Mouse (Mus musculus): ENCODE data around the gene Tnks2. TPM values are rescaled to one million over a fixed set of nuclear protein-coding genes. Genes with fewer than 3 reads are reported as not detected.

Tnks2 gene
- polyA plus RNA-seq, 1 experiment, result 60.7 TPM

DNA sequence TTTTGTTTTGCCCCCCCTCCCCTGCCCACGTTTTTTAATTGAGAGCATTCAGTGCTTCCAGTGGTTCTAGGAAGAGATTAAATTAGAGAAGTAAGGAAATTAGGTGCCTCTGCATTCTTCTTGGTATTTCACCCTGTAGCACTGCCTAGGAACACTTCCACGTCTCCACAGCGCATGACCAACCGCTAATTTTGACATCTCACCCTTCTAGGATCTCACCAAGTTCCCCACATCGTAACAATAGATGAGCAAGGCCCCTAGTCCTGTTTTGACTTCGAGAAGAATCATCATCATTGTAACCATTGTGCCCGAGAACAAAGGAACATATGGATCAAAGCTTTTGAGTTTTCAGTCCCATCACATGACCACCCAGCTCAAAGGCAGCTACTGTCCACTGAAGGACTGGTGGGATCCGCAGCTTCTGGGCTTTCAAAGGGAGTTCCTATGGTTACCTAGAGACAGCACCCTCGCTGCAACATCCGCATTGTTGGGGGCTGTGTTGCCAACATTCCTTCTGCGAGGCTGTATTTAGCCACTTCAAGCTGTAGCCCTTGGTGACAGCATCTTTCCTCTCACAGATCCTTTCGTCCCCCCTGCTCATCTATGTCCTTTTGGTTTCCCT lies 76.5 kb downstream of the Tnks2 start:
- peaks cover 2% of the 10 kb centered on the region; the same call in 1 of the 2 replicates for H3K4me1 ChIP-seq (ENCODE audit: control insufficient read depth, insufficient read depth, low read length)
- TF ChIP-seq CTCF (IDR thresholded peaks at IDR 0.05; ENCODE audit: extremely low read depth, insufficient read depth, low read length) (no peak), POLR2A (IDR thresholded peaks at IDR 0.05; ENCODE audit: extremely low read depth, insufficient read depth, low read length) (peak; percentile 50; the same call in 1 of the 2 replicates)
- H3K4me3 ChIP-seq (ENCODE audit: insufficient read depth, low read length), result no peak overlapping the region
- H3K27ac ChIP-seq (ENCODE audit: insufficient read depth, low read length), result no peak overlapping the region

DNA sequence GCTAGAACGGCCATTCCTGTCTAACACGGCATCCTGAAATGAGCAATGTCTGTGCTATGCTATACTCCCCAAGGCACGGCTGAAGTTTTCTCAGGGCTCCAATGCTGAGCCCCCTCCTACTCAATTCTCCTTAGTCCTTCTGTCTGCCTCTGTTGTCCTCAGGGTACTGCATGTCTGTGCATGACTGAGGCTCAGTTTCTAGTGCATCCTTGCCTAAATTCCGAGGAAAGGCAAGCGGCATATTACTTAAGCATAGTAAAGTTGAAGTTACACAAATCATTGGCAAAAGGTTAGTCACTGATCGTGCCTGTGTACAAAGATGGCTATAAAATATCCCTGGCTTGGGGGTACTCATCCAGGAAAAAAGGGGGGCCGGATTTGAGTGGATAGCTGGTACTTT lies 79.0 kb downstream of the Tnks2 start:
- TF ChIP-seq CTCF (IDR thresholded peaks at IDR 0.05; ENCODE audit: extremely low read depth, insufficient read depth, low read length) (no peak), POLR2A (IDR thresholded peaks at IDR 0.05; ENCODE audit: extremely low read depth, insufficient read depth, low read length) (no peak)
- H3K4me1 ChIP-seq (ENCODE audit: control insufficient read depth, insufficient read depth, low read length), result peaks cover 2% of the 10 kb centered on the region; the same call in 1 of the 2 replicates
- no peak overlapping the region for H3K4me3 ChIP-seq (ENCODE audit: insufficient read depth, low read length)
- H3K27ac ChIP-seq (ENCODE audit: insufficient read depth, low read length), result no peak overlapping the region

DNA sequence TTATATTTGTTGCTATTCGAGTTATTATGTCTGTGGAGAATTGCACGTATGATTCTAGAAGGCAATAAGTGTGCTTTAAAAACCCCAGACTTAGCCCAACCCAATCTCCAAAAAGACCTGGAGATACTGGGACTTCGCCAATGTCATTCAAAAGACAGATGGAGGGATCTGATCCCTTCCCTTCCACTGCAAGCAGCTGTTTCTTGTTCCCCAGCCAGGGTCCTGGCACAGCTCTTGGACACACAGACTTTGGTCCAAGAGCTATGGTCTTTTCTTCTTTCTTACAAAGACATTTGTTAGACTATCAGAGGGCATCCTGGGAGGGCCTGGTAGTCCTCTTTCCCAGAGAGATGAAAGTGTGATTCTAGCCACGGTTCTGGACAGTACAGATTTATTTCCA lies 82.2 kb downstream of the Tnks2 start:
- no peak overlapping the region for H3K4me3 ChIP-seq (ENCODE audit: insufficient read depth, low read length)
- no peaks in the 10 kb centered on the region for H3K4me1 ChIP-seq (ENCODE audit: control insufficient read depth, insufficient read depth, low read length)
- TF ChIP-seq POLR2A (IDR thresholded peaks at IDR 0.05; ENCODE audit: extremely low read depth, insufficient read depth, low read length), result no peak
- TF ChIP-seq CTCF (IDR thresholded peaks at IDR 0.05; ENCODE audit: extremely low read depth, insufficient read depth, low read length), result no peak
- no peak overlapping the region for H3K27ac ChIP-seq (ENCODE audit: insufficient read depth, low read length)

DNA sequence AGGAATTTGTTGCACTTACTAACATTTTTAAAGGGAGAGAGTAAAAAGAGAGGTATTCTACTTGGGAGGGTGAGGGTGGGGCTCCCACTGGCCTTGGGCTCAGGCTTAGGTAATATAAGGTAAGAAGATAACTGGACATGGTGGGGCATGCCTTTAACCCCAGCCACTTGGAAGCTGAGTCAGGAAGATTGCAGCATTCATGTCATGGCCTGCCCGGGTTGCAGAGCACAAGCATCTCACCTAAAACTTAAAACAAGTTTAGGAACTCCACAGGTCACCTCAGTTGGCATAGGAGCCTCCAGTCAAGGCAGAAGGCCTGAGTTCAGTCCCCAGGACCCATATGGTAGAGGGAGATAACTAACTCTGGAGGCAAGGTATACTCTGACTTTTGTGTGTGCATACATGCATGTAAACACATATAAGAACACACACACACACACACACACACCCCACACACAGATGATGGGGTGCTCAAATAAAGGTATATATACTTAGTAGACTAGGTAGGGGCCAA lies 82.9 kb downstream of the Tnks2 start:
- Histone ChIP-seq H3K27ac (ENCODE audit: insufficient read depth, low read length) (no peak overlapping the region), H3K4me3 (ENCODE audit: insufficient read depth, low read length) (no peak overlapping the region), H3K4me1 (ENCODE audit: control insufficient read depth, insufficient read depth, low read length) (no peaks in the 10 kb centered on the region)
- no peak for TF ChIP-seq CTCF (IDR thresholded peaks at IDR 0.05; ENCODE audit: extremely low read depth, insufficient read depth, low read length)

DNA sequence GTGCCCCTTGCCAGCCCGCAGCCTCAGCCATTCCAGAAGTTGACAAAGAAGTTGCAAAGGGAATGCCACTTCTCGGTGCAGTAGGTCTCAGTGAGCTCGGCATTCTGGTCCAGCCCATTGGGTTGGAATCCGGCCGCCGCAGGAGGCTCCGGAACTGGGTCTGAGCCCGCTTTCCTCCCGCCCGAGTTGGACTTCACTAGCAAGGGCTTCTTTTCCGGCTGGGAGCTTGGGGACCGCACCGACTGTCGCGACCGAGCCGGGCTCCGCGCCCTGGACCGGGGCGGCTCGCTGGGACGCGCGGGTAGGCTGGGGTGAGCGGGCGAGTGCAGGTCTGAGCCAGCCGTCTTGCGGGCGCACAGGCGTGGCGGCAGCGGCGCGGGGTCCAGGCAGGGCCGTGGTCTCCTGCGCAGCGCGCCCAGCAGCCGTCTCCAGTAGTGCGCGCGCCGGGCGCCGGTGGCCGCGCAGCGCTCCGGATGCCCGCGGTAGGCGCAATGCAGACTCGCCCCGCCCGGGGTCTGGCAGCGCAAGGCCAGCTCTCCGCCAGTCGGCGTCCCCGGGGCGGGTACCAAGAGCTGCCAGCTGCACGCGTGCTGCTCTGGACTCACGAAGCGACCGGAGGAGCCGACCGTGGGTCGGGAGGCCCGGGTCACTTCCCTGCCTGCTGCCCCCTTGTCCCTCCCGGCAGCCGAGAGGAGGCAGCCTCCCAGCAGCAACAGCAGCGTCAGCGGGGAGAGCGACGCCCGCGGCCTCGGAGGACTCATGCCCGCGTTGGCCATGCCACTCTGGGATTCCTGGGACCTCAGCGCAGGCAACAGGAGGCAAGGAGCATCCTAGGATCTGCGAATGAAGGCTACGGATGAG lies 84.6 kb downstream of the Tnks2 start:
- peak overlapping the region; percentile 99 for H3K4me3 ChIP-seq (ENCODE audit: insufficient read depth, low read length)
- no peaks in the 10 kb centered on the region for H3K4me1 ChIP-seq (ENCODE audit: control insufficient read depth, insufficient read depth, low read length)
- TF ChIP-seq CTCF (IDR thresholded peaks at IDR 0.05; ENCODE audit: extremely low read depth, insufficient read depth, low read length) (no peak), POLR2A (IDR thresholded peaks at IDR 0.05; ENCODE audit: extremely low read depth, insufficient read depth, low read length) (peak; percentile 46; the same call in 1 of the 2 replicates)
- peak overlapping the region; percentile 85 for H3K27ac ChIP-seq (ENCODE audit: insufficient read depth, low read length)

DNA sequence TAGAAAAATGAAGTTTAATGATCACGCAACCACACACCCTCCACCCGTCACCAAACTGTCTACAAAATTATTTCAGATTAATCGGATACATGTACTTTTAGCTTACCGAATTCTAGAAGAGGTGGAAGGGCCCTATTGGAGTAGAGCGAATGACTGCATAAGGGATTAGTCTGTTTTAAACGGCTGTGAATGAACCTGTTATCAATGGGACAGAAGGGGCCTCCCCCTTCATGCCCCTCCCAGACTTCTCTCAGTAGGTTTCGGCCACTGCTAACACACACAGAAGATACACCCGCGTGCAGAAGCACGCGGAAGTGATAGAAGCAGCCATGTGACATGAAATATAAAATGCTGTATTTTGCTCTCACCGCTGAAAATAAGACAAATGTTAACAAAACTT lies 85.4 kb downstream of the Tnks2 start, which contains the start of gene Fgfbp3:
Gene Fgfbp3 (minus strand): TSS at position 150 of the 400 bp plus-strand sequence.
- no peak for TF ChIP-seq CTCF (IDR thresholded peaks at IDR 0.05; ENCODE audit: extremely low read depth, insufficient read depth, low read length)
- TF ChIP-seq POLR2A (IDR thresholded peaks at IDR 0.05; ENCODE audit: extremely low read depth, insufficient read depth, low read length), result no peak
- Histone ChIP-seq H3K27ac (ENCODE audit: insufficient read depth, low read length) (peak within 1 kb of the TSS; percentile 85), H3K4me3 (ENCODE audit: insufficient read depth, low read length) (peak within 1 kb of the TSS; percentile 99), H3K4me1 (ENCODE audit: control insufficient read depth, insufficient read depth, low read length) (no peaks in the 10 kb centered on the region)

DNA sequence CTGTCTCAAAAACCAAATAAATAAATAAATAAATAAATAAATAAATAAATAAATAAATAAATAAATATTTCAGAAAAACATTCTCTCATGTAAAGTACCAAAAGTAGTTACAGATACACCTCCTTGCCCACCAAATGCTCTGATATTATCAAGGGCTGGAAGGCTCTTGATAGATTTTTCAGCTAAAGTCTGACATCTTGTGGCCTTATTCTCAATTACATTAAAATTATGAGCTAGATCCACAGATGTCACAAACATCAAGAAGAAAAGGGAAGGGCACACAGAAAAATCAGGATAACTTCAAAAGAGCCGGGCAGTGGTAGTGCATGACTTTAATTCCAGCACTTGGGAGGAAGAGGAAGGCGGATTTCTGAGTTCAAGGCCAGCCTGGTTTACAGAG lies 88.0 kb downstream of the Tnks2 start:
- Histone ChIP-seq H3K4me1 (ENCODE audit: control insufficient read depth, insufficient read depth, low read length) (peaks cover 4% of the 10 kb centered on the region; the same call in 1 of the 2 replicates), H3K4me3 (ENCODE audit: insufficient read depth, low read length) (no peak overlapping the region), H3K27ac (ENCODE audit: insufficient read depth, low read length) (no peak overlapping the region)
- TF ChIP-seq CTCF (IDR thresholded peaks at IDR 0.05; ENCODE audit: extremely low read depth, insufficient read depth, low read length) (no peak), POLR2A (IDR thresholded peaks at IDR 0.05; ENCODE audit: extremely low read depth, insufficient read depth, low read length) (no peak)

DNA sequence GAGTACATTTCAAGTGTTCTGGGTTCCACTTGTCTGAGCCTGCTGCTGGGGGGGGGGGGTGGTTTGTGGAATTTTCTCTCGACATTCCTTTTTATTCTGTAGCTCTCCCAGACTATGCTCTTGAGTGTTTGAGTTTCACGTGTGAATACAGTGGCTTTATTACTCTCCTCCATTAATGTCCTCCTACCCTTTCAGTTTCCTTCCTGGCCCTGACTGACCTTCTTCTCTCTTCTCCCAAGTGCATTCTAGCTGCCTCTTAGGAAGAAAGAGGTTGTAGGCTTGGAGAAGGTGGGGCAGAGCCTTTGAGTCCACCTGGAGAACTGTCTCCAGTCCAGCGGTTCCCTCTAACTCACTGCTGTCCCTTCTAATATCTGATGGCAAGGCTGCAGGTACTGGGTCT lies 88.9 kb downstream of the Tnks2 start:
- TF ChIP-seq POLR2A (IDR thresholded peaks at IDR 0.05; ENCODE audit: extremely low read depth, insufficient read depth, low read length) (no peak), CTCF (IDR thresholded peaks at IDR 0.05; ENCODE audit: extremely low read depth, insufficient read depth, low read length) (no peak)
- Histone ChIP-seq H3K27ac (ENCODE audit: insufficient read depth, low read length) (no peak overlapping the region), H3K4me3 (ENCODE audit: insufficient read depth, low read length) (no peak overlapping the region), H3K4me1 (ENCODE audit: control insufficient read depth, insufficient read depth, low read length) (peaks cover 4% of the 10 kb centered on the region; the same call in 1 of the 2 replicates)

DNA sequence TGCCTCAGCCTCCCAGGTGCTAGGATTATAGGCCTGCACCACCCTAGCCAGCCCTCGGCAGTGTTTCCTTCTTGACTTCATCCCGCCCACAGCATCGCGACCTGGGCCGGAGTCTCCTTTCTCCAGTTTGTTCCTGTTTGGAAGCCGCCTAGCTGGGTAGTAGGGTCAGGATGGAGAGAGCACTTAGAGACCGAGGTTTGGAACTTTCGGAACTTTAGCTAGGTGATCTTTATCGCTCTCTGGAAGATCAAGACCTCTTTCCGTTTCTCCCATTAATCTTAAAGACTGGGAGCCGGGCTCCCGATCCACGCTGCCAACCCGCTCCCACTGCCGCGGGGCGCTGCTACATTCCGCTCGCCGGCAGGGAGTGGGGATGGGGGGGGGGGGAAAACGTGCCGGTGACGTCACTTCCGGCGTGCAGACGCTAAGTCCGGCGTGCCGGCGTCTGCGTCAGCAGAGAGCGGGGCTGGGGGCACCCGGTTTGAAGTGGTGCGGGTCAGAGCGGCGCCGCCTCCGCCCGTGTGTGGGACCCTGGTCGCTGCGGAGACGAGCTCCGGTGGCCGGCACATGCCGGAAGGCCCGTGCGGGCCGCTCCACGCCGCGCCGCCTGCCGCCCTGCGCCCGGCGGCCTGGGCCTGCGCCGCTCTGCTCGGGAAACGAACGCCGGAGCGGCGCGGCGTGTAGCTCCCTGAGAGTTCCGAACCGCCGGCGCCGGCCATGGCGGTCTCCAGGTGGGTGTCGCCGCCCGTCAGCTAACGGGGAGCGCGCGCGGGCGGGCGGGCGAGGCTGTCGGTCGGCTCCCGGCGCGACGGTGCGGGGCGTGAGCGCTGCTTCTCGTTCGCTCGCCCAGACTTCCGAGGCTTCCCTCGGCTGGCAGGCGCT lies 91.9 kb downstream of the Tnks2 start, which contains the start of gene Btaf1:
Gene Btaf1 (plus strand): TSS at position 409 of the 882 bp plus-strand sequence.
- Histone ChIP-seq H3K4me1 (ENCODE audit: control insufficient read depth, insufficient read depth, low read length) (peaks cover 4% of the 10 kb centered on the region; the same call in 1 of the 2 replicates), H3K4me3 (ENCODE audit: insufficient read depth, low read length) (peak within 1 kb of the TSS; percentile 74), H3K27ac (ENCODE audit: insufficient read depth, low read length) (peak within 1 kb of the TSS; percentile 98)
- TF ChIP-seq POLR2A (IDR thresholded peaks at IDR 0.05; ENCODE audit: extremely low read depth, insufficient read depth, low read length), result peak; percentile 68
- no peak for TF ChIP-seq CTCF (IDR thresholded peaks at IDR 0.05; ENCODE audit: extremely low read depth, insufficient read depth, low read length)

Measured in cortical plate, adult 2 months (tissue).